Mouse (Mus musculus): Measurements from ENCODE around the gene Olfr881.

DNA sequence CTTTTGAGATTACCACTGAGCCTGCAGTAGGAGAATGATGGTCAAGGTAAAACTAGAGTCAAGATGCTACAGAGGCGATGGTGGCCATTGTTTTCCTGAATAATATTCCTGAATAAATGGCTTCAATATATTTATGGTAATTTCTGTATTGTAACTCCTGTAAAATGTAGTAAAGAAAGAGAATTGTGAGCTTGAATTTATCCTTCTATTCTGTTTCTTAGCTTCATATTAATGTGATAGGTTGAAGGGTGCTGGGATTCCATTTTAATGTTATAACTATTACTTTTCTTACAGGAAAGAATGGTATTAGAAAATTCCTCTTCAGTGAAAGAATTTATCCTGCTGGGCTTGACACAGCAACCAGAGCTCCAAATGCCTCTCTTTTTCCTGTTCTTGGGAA, 33.9 kb downstream of the Olfr881 start, which contains the start of gene Olfr883:
- TF ChIP-seq CTCF (conservative IDR thresholded peaks at IDR 0.05; ENCODE audit: low read length) (no peak), NANOG (IDR thresholded peaks at IDR 0.05; ENCODE audit: borderline replicate concordance, low read length) (no peak), POU5F1 (IDR thresholded peaks at IDR 0.05; ENCODE audit: borderline replicate concordance, low read length) (no peak)
